Mouse (Mus musculus) embryo, embryonic 11.5 days (tissue): ENCODE data around the gene Cfhr2.
"Not testable (repeated sequence)": the region's sequence is repeated elsewhere in the genome, so short reads cannot be mapped to it uniquely, and the experiment has no call there.

Experiments used
- DNase-seq: peaks from one replicate; pipeline ENCODE4 v3.0.0-alpha.2; 2012; ENCODE audit warnings: low read depth, low spot score

Cfhr2 gene

GRCm38 (mm10) chr1:139858548-139858947, at the start of gene Cfhr2:
Gene Cfhr2 (minus strand): TSS chr1:139858702.
- DNase-seq = no peak

GRCm38 (mm10) chr1:139863751-139864150, 5.2 kb upstream of the Cfhr2 start:
- DNase-seq = no peak

- DNase-seq = no peak
Measured at GRCm38 (mm10) chr1:139860176-139860575, 1.7 kb upstream of the Cfhr2 start.

- no peak for DNase-seq
Measured at GRCm38 (mm10) chr1:139839699-139840098, 18.8 kb downstream of the Cfhr2 start.

- DNase-seq = no peak
Measured at GRCm38 (mm10) chr1:139839290-139839689, 19.2 kb downstream of the Cfhr2 start.

- DNase-seq = no peak
Measured at GRCm38 (mm10) chr1:139808594-139808993, 49.9 kb downstream of the Cfhr2 start.

- no peak for DNase-seq
Measured at GRCm38 (mm10) chr1:139781143-139781542, 77.4 kb downstream of the Cfhr2 start, which contains the start of gene Gm4788. Gene Gm4788 (minus strand): TSS chr1:139781243.

- not testable (repeated sequence) for DNase-seq
Measured at GRCm38 (mm10) chr1:139769913-139770312, 88.6 kb downstream of the Cfhr2 start.
